Mouse (Mus musculus) embryo, embryonic 11.5 days (tissue): Measurements from ENCODE around the gene Hist2h2bb.
"Not testable (repeated sequence)": the region's sequence is repeated elsewhere in the genome, so short reads cannot be mapped to it uniquely, and the experiment has no call there.

Experiments
- DNase-seq: peaks from one replicate; pipeline ENCODE4 v3.0.0-alpha.2; 2012; ENCODE audit warnings: low read depth, low spot score

Gene Hist2h2bb

GRCm38 (mm10) chr3:96239949-96240798 lies 29.4 kb upstream of the Hist2h2bb start, which contains the start of gene Hist2h2aa2:
Hist2h2aa2 (minus strand) TSS chr3:96240276.
- DNase-seq, result not testable (repeated sequence)

GRCm38 (mm10) chr3:96240799-96241197 lies 28.8 kb upstream of the Hist2h2bb start:
- no peak for DNase-seq

GRCm38 (mm10) chr3:96243921-96244572 lies 25.5 kb upstream of the Hist2h2bb start:
- DNase-seq, result no peak

GRCm38 (mm10) chr3:96245003-96245886 lies 24.3 kb upstream of the Hist2h2bb start, which contains the start of gene Hist2h2aa1:
Hist2h2aa1 (plus strand) TSS chr3:96245497.
- DNase-seq, result not testable (repeated sequence)

- not testable (repeated sequence) for DNase-seq
Observed at GRCm38 (mm10) chr3:96246018-96246417, 23.5 kb upstream of the Hist2h2bb start.

- not testable (repeated sequence) for DNase-seq
Observed at GRCm38 (mm10) chr3:96246427-96246856, 23.1 kb upstream of the Hist2h2bb start, which contains the start of gene Hist2h3c1. Hist2h3c1 (plus strand) TSS chr3:96246685.

GRCm38 (mm10) chr3:96247356-96248140 lies 22.0 kb upstream of the Hist2h2bb start:
- no peak for DNase-seq

- no peak for DNase-seq
Observed at GRCm38 (mm10) chr3:96248141-96249033, 21.2 kb upstream of the Hist2h2bb start.

GRCm38 (mm10) chr3:96249034-96249345 lies 20.6 kb upstream of the Hist2h2bb start:
- no peak for DNase-seq

GRCm38 (mm10) chr3:96250890-96251289 lies 18.7 kb upstream of the Hist2h2bb start:
- DNase-seq, result no peak

GRCm38 (mm10) chr3:96251787-96252186 lies 17.8 kb upstream of the Hist2h2bb start:
- no peak for DNase-seq

- DNase-seq, result no peak
Observed at GRCm38 (mm10) chr3:96254683-96255355, 14.7 kb upstream of the Hist2h2bb start.

- no peak for DNase-seq
Observed at GRCm38 (mm10) chr3:96255926-96256593, 13.5 kb upstream of the Hist2h2bb start.

GRCm38 (mm10) chr3:96257190-96257589 lies 12.4 kb upstream of the Hist2h2bb start:
- no peak for DNase-seq

- DNase-seq, result no peak
Observed at GRCm38 (mm10) chr3:96260220-96260619, 9.3 kb upstream of the Hist2h2bb start.

- DNase-seq, result no peak
Observed at GRCm38 (mm10) chr3:96261623-96262022, 7.9 kb upstream of the Hist2h2bb start.

- peak; percentile 64 for DNase-seq
Observed at GRCm38 (mm10) chr3:96262216-96262875, 7.2 kb upstream of the Hist2h2bb start.

- DNase-seq, result peak; percentile 92
Observed at GRCm38 (mm10) chr3:96262979-96263550, 6.5 kb upstream of the Hist2h2bb start, which contains the start of gene Hist2h4. Hist2h4 (minus strand) TSS chr3:96263311.
